Mouse (Mus musculus): ENCODE measurements around the gene Bcl7b. TPM values are rescaled to one million over a fixed set of nuclear protein-coding genes. Genes with fewer than 3 reads are reported as not detected.
A peak's percentile ranks its signal among the peaks of the same experiment; 100 is the strongest.

The Bcl7b gene
- total and polyA plus RNA-seq, 2 experiments: 10.5 to 20.2 TPM

GRCm38 (mm10) chr5:135192431-135192830 is 24.3 kb downstream of the Bcl7b start:
- TF ChIP-seq POLR2A (IDR thresholded peaks at IDR 0.05; ENCODE audit: extremely low read depth, insufficient read depth, low read length) (no peak), CTCF (IDR thresholded peaks at IDR 0.05; ENCODE audit: low read depth, low read length) (no peak)
- peaks cover 38% of the 10 kb centered on the region for H3K79me2 ChIP-seq (ENCODE audit: control insufficient read depth, insufficient read depth, low read length)
- DNase-seq (ENCODE audit: extremely low read depth, low read depth, low spot score): no peak
- no peak overlapping the region for H3K9ac ChIP-seq (ENCODE audit: low read depth, low read length)
- no peak overlapping the region for H3K4me3 ChIP-seq (ENCODE audit: insufficient read depth, low read depth, low read length)
- H3K27ac ChIP-seq (replicated peaks; ENCODE audit: insufficient read depth, low read depth, low read length): no peak overlapping the region
- peaks cover 13% of the 10 kb centered on the region for H3K4me1 ChIP-seq (ENCODE audit: control insufficient read depth, insufficient read depth, low read length)
- WGBS: 64% methylated on average over 1 of the region's 1 CpGs
- H3K36me3 ChIP-seq (ENCODE audit: control insufficient read depth, insufficient read depth, low read length): peaks cover 29% of the 10 kb centered on the region
- no peaks in the 10 kb centered on the region for H3K27me3 ChIP-seq (ENCODE audit: control insufficient read depth, insufficient read depth, low read length)

- H3K9ac ChIP-seq (ENCODE audit: low read depth, low read length): no peak overlapping the region
- no peak overlapping the region for H3K4me3 ChIP-seq (ENCODE audit: insufficient read depth, low read depth, low read length)
- peaks cover 4% of the 10 kb centered on the region; the same call in 1 of the 2 replicates for H3K4me1 ChIP-seq (ENCODE audit: control insufficient read depth, insufficient read depth, low read length)
- whole genome bisulfite sequencing: 55% methylated on average over 6 of the region's 6 CpGs
- H3K36me3 ChIP-seq (ENCODE audit: control insufficient read depth, insufficient read depth, low read length): peaks cover 55% of the 10 kb centered on the region
- no peak for TF ChIP-seq CTCF (IDR thresholded peaks at IDR 0.05; ENCODE audit: low read depth, low read length)
- TF ChIP-seq POLR2A (IDR thresholded peaks at IDR 0.05; ENCODE audit: extremely low read depth, insufficient read depth, low read length): no peak
- peak; percentile 24 for DNase-seq (ENCODE audit: extremely low read depth, low read depth, low spot score)
- peaks cover 29% of the 10 kb centered on the region for H3K79me2 ChIP-seq (ENCODE audit: control insufficient read depth, insufficient read depth, low read length)
- 0 out of 2 replicates have a peak overlapping the region, but pooled peaks have one; percentile 21 for H3K27ac ChIP-seq (replicated peaks; ENCODE audit: insufficient read depth, low read depth, low read length)
- no peaks in the 10 kb centered on the region for H3K27me3 ChIP-seq (ENCODE audit: control insufficient read depth, insufficient read depth, low read length)
Measured at GRCm38 (mm10) chr5:135196367-135196766, 28.3 kb downstream of the Bcl7b start.

GRCm38 (mm10) chr5:135202763-135203162 is 34.7 kb downstream of the Bcl7b start:
- H3K36me3 ChIP-seq (ENCODE audit: control insufficient read depth, insufficient read depth, low read length): peaks cover 68% of the 10 kb centered on the region
- H3K27me3 ChIP-seq (ENCODE audit: control insufficient read depth, insufficient read depth, low read length): no peaks in the 10 kb centered on the region
- no peak overlapping the region for H3K9ac ChIP-seq (ENCODE audit: low read depth, low read length)

GRCm38 (mm10) chr5:135208197-135208596 is 40.1 kb downstream of the Bcl7b start:
- Histone ChIP-seq H3K27ac (replicated peaks; ENCODE audit: insufficient read depth, low read depth, low read length) (no peak overlapping the region), H3K79me2 (ENCODE audit: control insufficient read depth, insufficient read depth, low read length) (peaks cover 6% of the 10 kb centered on the region; the same call in 1 of the 2 replicates), H3K4me1 (ENCODE audit: control insufficient read depth, insufficient read depth, low read length) (no peaks in the 10 kb centered on the region), H3K9ac (ENCODE audit: low read depth, low read length) (no peak overlapping the region), H3K27me3 (ENCODE audit: control insufficient read depth, insufficient read depth, low read length) (no peaks in the 10 kb centered on the region), H3K36me3 (ENCODE audit: control insufficient read depth, insufficient read depth, low read length) (peaks cover 77% of the 10 kb centered on the region), H3K4me3 (ENCODE audit: insufficient read depth, low read depth, low read length) (no peak overlapping the region)
- no peak for DNase-seq (ENCODE audit: extremely low read depth, low read depth, low spot score)
- 97% methylated on average over 1 of the region's 1 CpGs for WGBS
- TF ChIP-seq POLR2A (IDR thresholded peaks at IDR 0.05; ENCODE audit: extremely low read depth, insufficient read depth, low read length) (no peak), CTCF (IDR thresholded peaks at IDR 0.05; ENCODE audit: low read depth, low read length) (no peak)

More at GRCm38 (mm10) chr5:135202763-135203162, 34.7 kb downstream of the Bcl7b start:
- Histone ChIP-seq H3K27ac (replicated peaks; ENCODE audit: insufficient read depth, low read depth, low read length) (no peak overlapping the region), H3K4me3 (ENCODE audit: insufficient read depth, low read depth, low read length) (no peak overlapping the region), H3K4me1 (ENCODE audit: control insufficient read depth, insufficient read depth, low read length) (no peaks in the 10 kb centered on the region), H3K79me2 (ENCODE audit: control insufficient read depth, insufficient read depth, low read length) (peaks cover 12% of the 10 kb centered on the region; the same call in 1 of the 2 replicates)
- WGBS: 77% methylated on average over 3 of the region's 3 CpGs
- DNase-seq (ENCODE audit: extremely low read depth, low read depth, low spot score): no peak
- TF ChIP-seq POLR2A (IDR thresholded peaks at IDR 0.05; ENCODE audit: extremely low read depth, insufficient read depth, low read length) (no peak), CTCF (IDR thresholded peaks at IDR 0.05; ENCODE audit: low read depth, low read length) (no peak)

- 88% methylated on average over 6 of the region's 6 CpGs for WGBS
- H3K79me2 ChIP-seq (ENCODE audit: control insufficient read depth, insufficient read depth, low read length): no peaks in the 10 kb centered on the region
Measured at GRCm38 (mm10) chr5:135216871-135217270, 48.8 kb downstream of the Bcl7b start.

GRCm38 (mm10) chr5:135220941-135221340 is 52.9 kb downstream of the Bcl7b start:
- Histone ChIP-seq H3K4me1 (ENCODE audit: control insufficient read depth, insufficient read depth, low read length) (no peaks in the 10 kb centered on the region), H3K79me2 (ENCODE audit: control insufficient read depth, insufficient read depth, low read length) (no peaks in the 10 kb centered on the region), H3K27ac (replicated peaks; ENCODE audit: insufficient read depth, low read depth, low read length) (no peak overlapping the region), H3K27me3 (ENCODE audit: control insufficient read depth, insufficient read depth, low read length) (no peaks in the 10 kb centered on the region), H3K4me3 (ENCODE audit: insufficient read depth, low read depth, low read length) (no peak overlapping the region), H3K9ac (ENCODE audit: low read depth, low read length) (no peak overlapping the region), H3K36me3 (ENCODE audit: control insufficient read depth, insufficient read depth, low read length) (peaks cover 74% of the 10 kb centered on the region)
- TF ChIP-seq CTCF (IDR thresholded peaks at IDR 0.05; ENCODE audit: low read depth, low read length) (no peak), POLR2A (IDR thresholded peaks at IDR 0.05; ENCODE audit: extremely low read depth, insufficient read depth, low read length) (no peak)
- no peak for DNase-seq (ENCODE audit: extremely low read depth, low read depth, low spot score)

More at GRCm38 (mm10) chr5:135216871-135217270, 48.8 kb downstream of the Bcl7b start:
- DNase-seq (ENCODE audit: extremely low read depth, low read depth, low spot score): no peak
- no peak overlapping the region for H3K9ac ChIP-seq (ENCODE audit: low read depth, low read length)
- no peaks in the 10 kb centered on the region for H3K4me1 ChIP-seq (ENCODE audit: control insufficient read depth, insufficient read depth, low read length)
- H3K4me3 ChIP-seq (ENCODE audit: insufficient read depth, low read depth, low read length): no peak overlapping the region
- H3K36me3 ChIP-seq (ENCODE audit: control insufficient read depth, insufficient read depth, low read length): peaks cover 75% of the 10 kb centered on the region
- TF ChIP-seq POLR2A (IDR thresholded peaks at IDR 0.05; ENCODE audit: extremely low read depth, insufficient read depth, low read length): no peak
- TF ChIP-seq CTCF (IDR thresholded peaks at IDR 0.05; ENCODE audit: low read depth, low read length): no peak
- no peak overlapping the region for H3K27ac ChIP-seq (replicated peaks; ENCODE audit: insufficient read depth, low read depth, low read length)
- no peaks in the 10 kb centered on the region for H3K27me3 ChIP-seq (ENCODE audit: control insufficient read depth, insufficient read depth, low read length)

Measured in liver, adult 2 months (tissue).